In genomic region chr1:167387310-167387709, GRCm38 (mm10) we compare ENCODE assay signal across 13 mouse cellular contexts. TPM values are rescaled to one million over a fixed set of nuclear protein-coding genes. Genes with fewer than 3 reads are reported as not detected.
DNase-seq lines count a peak whose midpoint lies in the region; ATAC-seq and TF ChIP-seq lines count a peak whose summit lies in the region.
"Had no signal": no experiment of that assay in that cellular context is flagged by ENCODE, and none has a peak within 500 bp of the region (broad histone marks: within the 10 kb centered on the region; RNA-seq: fewer than 3 reads in every experiment).

No protein-coding gene starts in this region.

- no peak overlapping the region for H3K9ac ChIP-seq in kidney, embryonic 14.5 days (ENCODE audit: low read depth, low read length)
- H3K9ac ChIP-seq in liver, embryonic 15.5 days: peak overlapping the region; percentile 41
- H3K9ac ChIP-seq: neural tube, embryonic 12.5 days had no signal

- peak; percentile 74 for DNase-seq in kidney, adult 2 months
- DNase-seq in Muller cell, postnatal 12 days (ENCODE audit: inconsistent ontology term): peak; percentile 65
- DNase-seq in adrenal gland, postnatal 14 days: peak; percentile 78
- DNase-seq in layer of hippocampus, postnatal 10 days (ENCODE audit: low spot score in 2 of 2): no peak
- no peak for DNase-seq in right cerebral cortex, adult 2 months (ENCODE audit: low spot score in 2 of 2)
- no peak for DNase-seq in right cerebral cortex, postnatal 4 days
- DNase-seq: thymus, postnatal 36 days had no signal

- no peak overlapping the region for H3K4me2 ChIP-seq in kidney, embryonic 14.5 days (replicated peaks; ENCODE audit: low read depth, low read length)
- peak overlapping the region; percentile 79 for H3K4me2 ChIP-seq in liver, embryonic 15.5 days
- H3K4me2 ChIP-seq: neural tube, embryonic 12.5 days had no signal

- no peaks in the 10 kb centered on the region for H3K9me3 ChIP-seq in kidney, embryonic 14.5 days (ENCODE audit: control insufficient read depth, low read length)
- H3K9me3 ChIP-seq in liver, embryonic 15.5 days (replicated peaks): no peaks in the 10 kb centered on the region
- H3K9me3 ChIP-seq: G1E; neural tube, embryonic 12.5 days had no signal

- peaks cover 17% of the 10 kb centered on the region for H3K4me1 ChIP-seq in kidney, adult 2 months (ENCODE audit: control insufficient read depth, insufficient read depth, low read length)
- H3K4me1 ChIP-seq in kidney, embryonic 14.5 days (ENCODE audit: control insufficient read depth, insufficient read depth, low read length): no peaks in the 10 kb centered on the region
- H3K4me1 ChIP-seq in liver, embryonic 15.5 days (replicated peaks): peaks cover 93% of the 10 kb centered on the region

- no peak overlapping the region for H3K27ac ChIP-seq in kidney, adult 2 months (ENCODE audit: insufficient read depth, low read depth, low read length)
- H3K27ac ChIP-seq in kidney, embryonic 14.5 days (ENCODE audit: low read depth, low read length): no peak overlapping the region
- peak overlapping the region; percentile 80 for H3K27ac ChIP-seq in liver, embryonic 15.5 days (replicated peaks)
- H3K27ac ChIP-seq: neural tube, embryonic 12.5 days had no signal

- 28% methylated on average over 2 of the region's 2 CpGs for WGBS in kidney, adult 2 months
- WGBS in kidney, embryonic 14.5 days: 73% methylated on average over 2 of the region's 2 CpGs
- whole genome bisulfite sequencing in liver, embryonic 15.5 days (ENCODE audit: insufficient replicate concordance): 59% methylated on average over 2 of the region's 2 CpGs

- no peaks in the 10 kb centered on the region for H3K27me3 ChIP-seq in kidney, adult 2 months (replicated peaks; ENCODE audit: control insufficient read depth, insufficient read depth, low read length)
- H3K27me3 ChIP-seq in kidney, embryonic 14.5 days (ENCODE audit: control insufficient read depth, insufficient read depth, low read length): no peaks in the 10 kb centered on the region
- no peaks in the 10 kb centered on the region for H3K27me3 ChIP-seq in liver, embryonic 15.5 days

- no peak for ATAC-seq in kidney, embryonic 14.5 days (ENCODE audit: low FRiP score, low TSS enrichment)
- no peak for ATAC-seq in liver, embryonic 15.5 days (ENCODE audit: insufficient read depth)
- ATAC-seq: forebrain, embryonic 14.5 days; hindbrain, embryonic 16.5 days had no signal

- TF ChIP-seq CTCF in kidney, adult 2 months (conservative IDR thresholded peaks at IDR 0.05; ENCODE audit: insufficient read depth, insufficient read length, low read depth, low read length): no peak

- no peaks in the 10 kb centered on the region for H3K36me3 ChIP-seq in kidney, adult 2 months (ENCODE audit: control insufficient read depth, insufficient read depth, low read length)
- H3K36me3 ChIP-seq in kidney, embryonic 14.5 days (ENCODE audit: control insufficient read depth, insufficient read depth, low read length): no peaks in the 10 kb centered on the region
- H3K36me3 ChIP-seq in liver, embryonic 15.5 days (replicated peaks): peaks cover 51% of the 10 kb centered on the region
- H3K36me3 ChIP-seq: G1E; neural tube, embryonic 12.5 days had no signal

- TF ChIP-seq POLR2A in kidney, adult 2 months (IDR thresholded peaks at IDR 0.05; ENCODE audit: low read depth, low read length): no peak

- H3K4me3 ChIP-seq in kidney, adult 2 months (ENCODE audit: insufficient read depth, low read depth, low read length): no peak overlapping the region
- H3K4me3 ChIP-seq in kidney, embryonic 14.5 days (ENCODE audit: low read length): no peak overlapping the region
- 0 out of 2 replicates have a peak overlapping the region, but pooled peaks have one; percentile 79 for H3K4me3 ChIP-seq in liver, embryonic 15.5 days (replicated peaks)
- H3K4me3 ChIP-seq: neural tube, embryonic 12.5 days had no signal

RNA-seq across cellular contexts. Expression of gene Mgst3, which starts 6.3 kb away (rescaled TPM):
- 560 and 626 TPM in 2 replicates for polyA plus RNA-seq in kidney, adult 2 months (2012; rRNA removed)
- 41.6 and 46.7 TPM in 2 replicates for polyA plus RNA-seq in kidney, embryonic 14.5 days (2014; fragmentation: Nextera tagmentation; extraction: Ambion mirVana)
- total RNA-seq in adrenal gland, postnatal 14 days (2021): 69.7 and 75.6 TPM in 2 replicates
- polyA plus RNA-seq in liver, embryonic 15.5 days (2015; fragmentation: Nextera tagmentation; extraction: Ambion mirVana): 392 and 404 TPM in 2 replicates
- total RNA-seq in layer of hippocampus, postnatal 10 days (2021): 100 to 1,000 TPM; 127 to 141 TPM

RNA-seq across cellular contexts. Expression of gene Aldh9a1, which starts 37.5 kb away (rescaled TPM):
- 150 and 171 TPM in 2 replicates for polyA plus RNA-seq in kidney, adult 2 months (2012; rRNA removed)
- 27.8 and 46.6 TPM in 2 replicates for polyA plus RNA-seq in kidney, embryonic 14.5 days (2014; fragmentation: Nextera tagmentation; extraction: Ambion mirVana)
- 56.9 and 59.4 TPM in 2 replicates for total RNA-seq in adrenal gland, postnatal 14 days (2021)
- 72.7 and 75.1 TPM in 2 replicates for polyA plus RNA-seq in liver, embryonic 15.5 days (2015; fragmentation: Nextera tagmentation; extraction: Ambion mirVana)
- total RNA-seq in layer of hippocampus, postnatal 10 days (2021): 10 to 100 TPM; 24.5 to 27.8 TPM

Comparison
In these comparisons a context has a peak if more than half of its experiments do, and no peak if none do; other contexts are left out.
1. DNase-seq: peak in kidney, adult 2 months (single experiment), Muller cell, postnatal 12 days (single experiment) and adrenal gland, postnatal 14 days (single experiment); none in layer of hippocampus, postnatal 10 days (0 of 2), right cerebral cortex, adult 2 months (0 of 2) and right cerebral cortex, postnatal 4 days (single experiment).